Mouse (Mus musculus) gastrocnemius, postnatal 25 days (tissue): ENCODE results near the gene Stard13. TPM values are rescaled to one million over a fixed set of nuclear protein-coding genes. Genes with fewer than 3 reads are reported as not detected.
A peak's percentile ranks its signal among the peaks of the same experiment; 100 is the strongest.

ENCODE experiments used
- DNase-seq: peaks from one replicate; pipeline ENCODE4 v3.0.0; 2022
- total RNA-seq, 2 experiments: library from RNA; stranded (reverse); gene quantifications; 1 replicate in 1 of 2; 2 replicates in 1 of 2; pipeline ENCODE4 v1.2.3; 2021

Stard13 gene
- total RNA-seq, 2 experiments from 2014 or later: 6.4 to 7.6 TPM

GRCm38 (mm10) chr5:151142241-151142640 is 91.4 kb downstream of the Stard13 start:
- DNase-seq: peak; percentile 37

DNA sequence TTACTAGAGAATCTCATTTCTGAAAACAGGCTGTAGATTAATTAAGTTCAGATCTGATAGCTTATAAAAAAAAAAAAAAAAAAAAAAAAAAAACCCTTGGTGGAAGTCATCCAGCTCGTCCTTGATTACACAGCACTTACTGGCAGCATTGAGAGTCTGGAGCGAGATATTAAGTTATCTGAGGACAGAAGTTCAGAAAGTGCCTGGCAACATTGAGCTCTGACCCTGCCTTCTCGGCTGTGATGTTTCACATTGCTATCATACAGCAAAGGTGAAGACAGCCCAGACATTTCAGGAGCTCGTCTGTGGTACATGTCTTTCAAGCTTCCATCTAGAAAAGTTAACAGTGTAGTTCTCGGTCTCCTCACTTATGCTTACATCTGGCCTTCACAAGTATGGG is 95.7 kb downstream of the Stard13 start:
- no peak for DNase-seq

- DNase-seq: no peak
These were observed 96.3 kb downstream of the Stard13 start for GRCm38 (mm10) chr5:151137311-151137710.

DNA sequence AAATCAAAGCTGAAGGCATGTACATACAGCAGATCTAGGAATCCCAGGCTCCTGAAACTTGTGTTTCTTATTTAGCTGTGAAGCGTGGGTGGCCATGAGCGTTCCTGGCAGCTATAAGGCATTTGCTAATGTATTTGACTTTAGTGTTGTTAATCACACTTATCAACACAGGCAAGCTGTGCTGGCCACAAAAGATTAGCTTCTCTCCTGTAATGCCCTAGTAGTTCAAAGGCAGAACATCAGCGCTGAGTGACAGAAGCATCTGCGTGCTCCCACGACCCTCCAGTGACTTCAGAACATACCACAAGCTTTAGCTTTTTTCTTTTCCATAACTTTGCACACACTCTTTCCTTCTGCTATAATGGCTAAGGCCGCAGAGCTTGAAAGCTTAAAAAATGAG is 97.7 kb downstream of the Stard13 start:
- DNase-seq: no peak

GRCm38 (mm10) chr5:151135078-151135826 is 98.4 kb downstream of the Stard13 start:
- no peak for DNase-seq

GRCm38 (mm10) chr5:151134202-151134601 is 99.4 kb downstream of the Stard13 start:
- DNase-seq: no peak

- DNase-seq: no peak
These were observed 99.9 kb downstream of the Stard13 start for GRCm38 (mm10) chr5:151133744-151134143.

DNA sequence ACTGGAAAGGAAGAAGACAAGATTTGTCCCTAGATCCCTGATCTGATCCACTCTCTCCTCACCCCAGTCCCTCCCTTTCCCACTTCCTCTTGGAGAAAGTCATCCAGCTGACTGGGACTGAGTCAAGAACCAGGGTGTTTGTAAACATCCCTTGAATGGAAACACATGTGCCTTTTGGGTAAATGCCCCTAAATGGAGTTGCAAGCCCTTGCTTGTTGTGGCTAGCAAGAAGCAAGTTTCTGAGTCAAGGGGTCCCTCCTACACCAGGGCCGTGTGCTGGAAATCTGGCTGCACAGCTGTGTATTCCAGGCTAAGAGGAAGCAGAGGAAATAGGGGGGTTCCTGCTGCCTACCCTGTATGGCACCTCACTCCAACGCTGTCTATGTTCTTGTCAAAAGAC is 103.9 kb downstream of the Stard13 start:
- peak; percentile 43 for DNase-seq

DNA sequence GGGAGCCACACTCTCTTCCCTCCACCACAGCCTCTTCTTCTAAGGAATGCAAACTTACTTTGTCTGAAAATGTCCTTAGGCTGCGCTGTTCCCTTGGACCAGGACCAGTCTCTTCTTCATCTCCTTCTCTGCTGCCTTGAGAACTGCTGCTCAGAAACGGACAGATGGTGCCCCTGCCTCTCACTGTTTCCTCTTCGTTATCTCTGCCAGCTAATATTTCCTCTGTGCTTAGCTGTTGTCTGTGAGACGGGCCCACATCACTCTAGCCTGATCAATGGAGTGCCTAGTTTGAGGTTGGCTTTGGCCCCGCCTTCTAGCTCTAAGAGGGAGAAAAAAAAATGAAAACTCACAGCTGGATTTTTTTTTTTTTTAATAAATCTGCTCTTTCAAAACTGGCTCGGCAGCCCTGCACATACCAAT is 106.3 kb downstream of the Stard13 start:
- no peak for DNase-seq

DNA sequence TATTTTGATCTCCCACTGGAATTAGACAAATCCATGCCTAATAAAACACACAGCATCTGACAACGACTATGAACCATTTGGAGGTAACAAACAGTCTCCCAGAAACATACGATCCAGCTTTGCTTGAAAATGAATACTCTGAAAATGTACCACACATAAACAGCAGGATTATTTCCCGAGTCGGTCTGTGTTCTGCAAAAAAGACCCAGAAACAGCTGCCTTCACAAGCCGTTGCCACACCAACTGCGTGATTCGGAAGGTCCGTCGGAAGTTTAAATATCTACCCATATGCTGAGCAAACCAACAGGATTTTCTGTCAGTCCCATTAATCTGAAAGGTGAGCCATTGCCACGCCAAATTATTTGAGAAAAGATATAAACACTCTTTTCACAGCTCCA is 107.0 kb downstream of the Stard13 start:
- no peak for DNase-seq

DNA sequence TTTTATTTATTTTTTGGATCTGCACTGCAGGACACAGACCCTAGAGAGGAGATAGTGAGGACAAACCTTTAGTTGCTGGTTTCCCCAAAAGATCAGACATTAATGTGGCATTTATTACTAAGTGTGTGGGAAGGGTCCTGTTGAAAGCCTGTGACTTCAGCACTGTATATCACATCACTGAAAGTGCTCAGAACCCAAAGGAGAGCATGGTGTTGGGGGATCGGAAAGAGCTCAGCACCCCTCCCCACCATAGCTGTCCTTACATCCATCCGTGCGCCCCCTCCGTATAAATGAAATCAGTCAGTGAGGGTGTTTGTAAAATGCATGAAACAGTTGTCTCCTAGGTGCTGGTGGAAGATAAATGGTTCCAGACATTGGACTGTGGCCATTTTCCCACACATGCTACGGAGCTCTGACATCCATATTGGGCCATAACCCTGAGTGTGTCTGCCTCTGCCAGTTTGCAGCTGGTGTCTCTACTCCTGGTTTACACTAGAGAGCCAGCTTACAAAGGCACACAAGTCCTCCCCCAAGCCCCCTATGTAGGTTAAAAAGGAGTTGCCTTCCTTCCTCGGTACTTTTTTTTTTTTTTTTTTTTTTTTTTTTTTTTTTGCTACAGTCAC is 107.5 kb downstream of the Stard13 start:
- peak; percentile 22 for DNase-seq

DNA sequence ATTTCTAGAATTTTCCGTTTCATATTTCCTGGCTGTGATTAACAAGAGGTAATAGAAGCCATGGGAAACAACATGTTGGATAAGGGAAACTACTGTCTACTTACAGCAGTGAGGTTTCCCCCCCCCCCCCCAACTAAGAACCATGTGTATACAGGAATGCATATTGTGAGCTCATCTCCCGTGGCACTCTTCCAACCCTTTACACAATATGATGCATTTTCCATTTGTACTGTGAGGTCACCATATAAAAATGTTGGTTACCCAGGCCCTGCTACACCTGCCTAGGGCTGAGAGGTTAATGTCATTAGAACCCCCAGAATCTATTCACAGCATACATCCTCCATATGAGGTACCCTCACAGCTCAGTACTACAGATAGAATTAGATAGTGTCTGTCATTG is 115.8 kb downstream of the Stard13 start:
- no peak for DNase-seq

DNA sequence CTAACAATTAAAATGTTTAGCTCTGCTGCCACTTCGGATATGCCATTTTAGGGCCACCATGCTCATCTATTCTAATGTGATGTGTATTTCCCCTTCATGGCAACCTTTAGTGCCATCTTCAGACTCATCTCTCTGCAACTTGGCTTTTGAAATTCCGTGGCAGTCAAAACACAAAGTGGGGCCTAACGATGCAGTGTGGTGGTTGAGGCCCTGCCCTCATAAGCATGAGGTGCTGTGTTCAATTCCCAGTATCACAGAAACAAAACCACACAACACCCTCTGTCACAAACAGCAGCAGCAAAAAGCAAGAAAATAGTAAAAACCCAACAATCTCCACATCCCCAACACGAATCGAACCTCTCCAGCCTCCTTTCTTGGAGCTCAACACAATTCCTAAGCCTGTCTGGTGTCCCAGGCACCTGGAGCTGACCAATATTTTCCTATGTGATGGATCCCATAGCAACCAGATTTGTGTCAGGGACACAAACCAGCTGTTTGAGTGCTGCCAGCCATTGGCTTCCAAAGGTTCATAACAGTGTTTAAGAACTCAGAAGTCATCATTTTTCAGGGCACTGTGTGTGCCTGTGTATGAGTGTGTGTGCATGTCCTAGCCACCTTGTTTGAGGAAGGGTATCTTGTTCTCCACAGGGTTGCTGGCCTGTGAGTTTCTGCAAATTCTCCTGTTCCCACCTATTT is 117.3 kb downstream of the Stard13 start:
- no peak for DNase-seq

GRCm38 (mm10) chr5:151112743-151113142 is 120.9 kb downstream of the Stard13 start:
- peak; percentile 26 for DNase-seq

DNA sequence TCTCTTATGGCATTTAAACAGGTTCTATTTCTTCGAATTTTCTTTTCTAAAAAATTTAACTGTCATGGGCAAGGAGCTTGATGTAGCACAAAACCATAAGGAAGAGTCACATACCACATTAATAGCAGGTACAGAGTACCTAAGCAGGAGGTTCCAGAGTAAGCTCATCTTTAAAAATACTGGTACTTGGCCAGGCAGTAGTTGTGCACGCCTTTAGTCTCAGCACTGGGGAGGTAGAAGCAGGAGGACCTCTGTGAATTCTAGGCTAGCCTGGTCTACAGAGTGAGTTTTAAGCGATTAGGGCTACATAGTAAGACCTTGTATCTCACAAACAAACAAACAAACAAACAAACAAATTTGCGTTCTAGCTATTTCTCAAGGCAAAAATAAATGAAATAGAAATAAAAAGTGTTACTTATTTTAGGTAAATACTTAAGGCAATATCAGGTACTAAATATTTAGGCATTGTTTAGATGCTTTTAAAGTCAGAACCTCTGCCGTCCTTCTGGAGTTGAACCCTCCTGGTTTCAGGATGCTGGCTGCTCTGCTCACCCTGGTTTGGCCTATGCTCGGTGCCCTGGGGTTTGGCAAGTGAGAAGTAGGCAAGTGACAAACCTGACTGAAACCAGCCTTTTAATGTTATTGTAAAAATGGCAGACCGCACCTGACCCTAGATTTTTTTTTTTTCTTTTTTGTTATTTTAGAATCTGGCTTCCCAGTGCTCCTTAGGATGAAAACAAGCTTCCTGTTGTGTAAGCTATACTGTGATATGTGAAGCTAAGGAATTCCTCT is 122.4 kb downstream of the Stard13 start:
- no peak for DNase-seq

- peak; percentile 40 for DNase-seq
These were observed 123.2 kb downstream of the Stard13 start for GRCm38 (mm10) chr5:151110461-151110908.

DNA sequence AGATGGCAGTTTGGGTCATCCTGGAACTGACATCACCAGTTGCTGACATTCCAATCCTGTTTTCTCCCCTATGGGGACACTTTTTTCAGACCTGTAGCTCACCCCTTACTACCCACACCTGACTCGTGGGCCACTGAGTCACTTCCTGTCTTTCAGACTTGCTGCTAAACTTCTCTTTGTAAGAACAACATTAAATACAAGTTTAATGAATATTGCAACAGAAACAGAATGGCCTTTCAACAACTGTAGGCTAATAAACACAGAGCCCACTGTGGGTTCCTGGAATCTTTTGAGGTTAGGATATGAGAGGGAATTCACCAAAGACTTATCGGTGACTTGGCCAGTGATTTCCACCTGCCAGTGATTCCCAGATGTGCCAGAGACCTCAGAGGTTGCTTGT is 123.8 kb downstream of the Stard13 start:
- DNase-seq: no peak

DNA sequence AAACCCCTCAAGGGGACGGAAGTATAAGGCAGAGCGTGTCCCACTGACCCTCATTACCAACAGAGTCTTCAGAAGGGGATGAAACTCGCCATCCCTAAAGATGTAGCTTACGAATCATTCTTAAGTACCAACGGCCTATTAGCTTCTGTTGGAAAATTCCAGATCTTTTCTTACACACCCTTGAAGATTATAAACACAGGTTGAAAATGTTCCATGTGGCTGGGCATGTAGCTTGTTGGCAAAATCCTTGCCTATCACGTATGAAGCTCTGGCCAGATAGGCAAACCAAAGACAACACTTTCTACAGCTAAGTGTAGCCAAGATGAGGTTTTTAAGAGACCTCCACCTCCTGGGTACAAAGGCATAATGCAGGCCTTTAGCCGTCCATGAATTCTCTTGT is 124.7 kb downstream of the Stard13 start:
- no peak for DNase-seq

GRCm38 (mm10) chr5:151108291-151108897 is 125.2 kb downstream of the Stard13 start:
- DNase-seq: no peak

DNA sequence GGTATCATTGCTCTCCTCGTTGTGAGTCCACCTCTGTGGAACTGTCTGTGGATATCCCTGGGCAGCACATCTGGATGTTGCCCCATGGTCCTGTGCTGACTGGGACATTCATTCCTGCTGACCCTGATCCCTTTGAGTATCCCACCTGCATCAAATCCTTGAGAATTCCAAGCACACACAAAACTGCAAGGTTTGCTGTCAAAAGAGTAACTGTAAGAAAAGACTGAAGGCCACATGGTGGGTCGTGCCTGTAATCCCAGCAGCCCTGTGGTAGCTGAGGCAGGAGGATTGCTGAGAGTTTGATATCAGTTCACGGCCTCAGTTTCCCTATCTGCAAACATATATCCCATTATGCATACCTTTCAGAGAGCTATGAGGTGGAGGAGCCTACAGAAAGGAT is 126.8 kb downstream of the Stard13 start:
- DNase-seq: no peak

DNA sequence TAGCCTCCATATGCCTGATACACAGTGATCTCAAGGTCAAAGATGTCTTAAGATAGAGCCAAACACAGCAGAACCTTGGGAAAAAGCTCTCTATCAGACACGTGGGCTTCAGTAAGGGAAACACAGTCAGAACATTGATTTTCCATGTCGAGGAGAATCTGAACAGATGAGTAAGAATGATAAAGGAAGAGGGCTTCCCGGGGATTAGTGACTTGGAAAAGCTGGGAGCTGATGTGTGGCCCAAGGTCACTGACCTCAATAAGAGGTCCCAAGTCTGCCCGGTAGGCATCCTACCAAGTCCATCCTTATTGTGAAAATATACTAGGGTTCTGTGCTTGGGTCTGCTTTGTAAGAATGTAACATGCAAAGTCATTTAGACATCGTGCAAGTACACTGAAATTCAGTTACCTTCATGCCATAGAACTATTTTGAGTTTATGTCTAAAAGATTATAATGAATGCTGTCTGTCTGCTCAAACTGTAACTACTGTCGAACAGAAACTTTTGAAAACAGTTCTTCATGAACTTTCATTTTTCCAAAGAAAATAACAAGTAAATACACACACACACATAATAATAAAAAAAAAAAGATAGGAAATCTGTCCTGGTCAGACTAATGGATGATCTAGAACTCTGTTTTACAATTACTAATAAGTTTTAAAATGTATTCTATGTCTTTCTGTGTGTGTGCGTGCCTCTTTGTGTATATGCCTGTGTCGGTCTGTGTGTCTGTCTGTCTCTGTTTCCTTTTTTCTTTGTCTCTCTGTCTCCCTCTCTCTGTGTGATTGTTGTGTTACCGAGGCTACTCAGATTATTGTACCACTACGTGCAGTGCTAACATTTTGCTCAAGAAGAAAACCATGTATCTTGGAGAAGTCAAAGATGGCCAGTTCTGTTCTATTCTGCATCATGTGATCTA is 128.3 kb downstream of the Stard13 start:
- no peak for DNase-seq
